Mouse (Mus musculus): Measurements from ENCODE around the gene Erich6b.

Erich6b gene

DNA sequence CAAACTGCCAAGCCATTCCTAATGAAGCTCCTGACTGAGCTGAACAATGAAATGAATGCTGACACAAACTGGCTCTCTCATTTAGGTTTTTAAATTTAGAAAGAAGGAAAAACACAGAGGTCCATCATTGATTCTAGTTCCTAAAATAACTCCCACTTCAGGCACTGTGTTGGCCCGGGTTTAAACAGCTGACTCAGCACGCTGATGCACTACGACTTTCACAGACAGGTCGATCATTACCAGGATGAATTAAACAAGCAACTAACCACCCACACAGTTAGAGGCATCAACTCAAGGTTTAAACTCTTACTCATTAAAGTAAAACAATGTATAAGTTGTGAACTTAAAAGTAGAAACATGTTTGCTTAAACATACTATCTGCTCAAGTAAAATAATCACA lies 64.6 kb downstream of the Erich6b start:
- DNase-seq (ENCODE audit: low read depth, low spot score): no peak

DNA sequence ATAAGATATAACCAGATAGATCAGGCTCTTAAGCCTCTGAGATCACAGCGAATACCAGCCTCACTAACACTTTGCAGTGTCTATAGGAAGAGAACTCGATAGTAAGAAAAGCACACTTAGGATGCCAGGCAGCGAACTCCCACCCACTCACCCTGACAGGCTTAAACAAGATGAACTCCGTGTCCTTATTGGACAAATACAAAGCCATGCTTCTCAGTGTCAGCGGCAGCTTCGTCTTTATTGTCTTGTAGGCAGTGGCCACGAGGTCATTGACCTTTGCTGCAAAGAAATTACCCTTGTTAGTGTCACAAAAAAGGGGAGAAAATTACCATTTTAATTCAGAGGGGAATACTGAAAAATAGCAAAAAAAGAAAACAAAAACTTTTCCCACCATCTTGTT lies 65.7 kb downstream of the Erich6b start:
- DNase-seq (ENCODE audit: low read depth, low spot score): no peak

DNA sequence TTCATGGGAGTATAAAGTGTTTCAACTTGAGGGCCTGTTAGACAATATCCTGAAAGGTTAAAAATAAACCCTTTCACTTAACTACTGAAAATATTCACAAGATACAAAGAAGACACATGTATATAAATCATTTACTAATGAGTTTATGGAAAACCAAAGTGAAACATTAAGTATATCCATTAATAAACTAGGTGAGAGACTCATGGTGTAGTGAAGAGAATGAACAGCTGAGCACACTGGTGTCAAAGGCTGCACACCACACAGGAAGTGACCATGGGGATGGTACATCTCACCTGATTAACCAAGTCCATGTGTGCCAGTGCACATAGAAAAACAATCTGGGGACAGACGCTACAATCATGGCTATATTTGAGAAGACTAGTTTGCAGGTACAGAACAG lies 66.9 kb downstream of the Erich6b start:
- no peak for DNase-seq (ENCODE audit: low read depth, low spot score)

DNA sequence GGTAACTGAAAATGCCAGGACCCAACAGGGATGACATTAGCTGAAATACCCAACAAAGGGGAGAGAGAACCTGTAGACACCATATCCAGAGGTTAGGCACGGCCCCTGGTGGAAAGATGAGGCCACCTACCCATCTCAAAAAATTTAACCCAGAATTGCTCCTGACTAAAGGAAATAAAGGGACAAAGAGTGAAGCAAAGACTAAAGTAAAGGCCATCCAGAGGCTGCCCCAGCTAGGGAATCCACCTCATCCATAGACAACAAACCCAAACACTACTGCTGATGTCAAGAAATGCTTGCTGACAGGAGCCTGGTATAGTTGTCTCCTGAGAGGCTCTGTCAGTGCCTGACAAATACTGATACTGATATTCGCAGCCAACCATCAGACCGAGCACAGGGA lies 69.7 kb downstream of the Erich6b start:
- DNase-seq (ENCODE audit: low read depth, low spot score): no peak

DNA sequence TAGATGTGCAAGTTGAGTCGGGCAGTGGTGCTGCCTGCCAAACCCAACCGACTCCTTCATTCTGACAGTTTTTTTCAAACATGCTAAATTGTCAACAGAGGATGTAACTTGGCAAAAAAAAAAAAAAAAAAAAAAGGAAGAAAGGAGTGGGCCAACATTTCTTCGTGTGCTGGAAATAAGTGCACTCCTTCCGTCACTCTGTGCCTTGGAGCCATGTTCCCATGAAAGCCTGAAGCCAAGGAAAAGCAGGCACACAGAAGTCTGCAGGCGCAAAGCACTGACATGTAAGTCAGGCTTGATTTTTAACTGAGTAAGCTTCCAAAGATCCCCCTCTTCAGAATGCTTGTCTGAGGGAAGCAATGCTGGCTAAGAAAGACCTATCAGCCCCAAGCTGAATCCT lies 70.6 kb downstream of the Erich6b start:
- DNase-seq (ENCODE audit: low read depth, low spot score): no peak

DNA sequence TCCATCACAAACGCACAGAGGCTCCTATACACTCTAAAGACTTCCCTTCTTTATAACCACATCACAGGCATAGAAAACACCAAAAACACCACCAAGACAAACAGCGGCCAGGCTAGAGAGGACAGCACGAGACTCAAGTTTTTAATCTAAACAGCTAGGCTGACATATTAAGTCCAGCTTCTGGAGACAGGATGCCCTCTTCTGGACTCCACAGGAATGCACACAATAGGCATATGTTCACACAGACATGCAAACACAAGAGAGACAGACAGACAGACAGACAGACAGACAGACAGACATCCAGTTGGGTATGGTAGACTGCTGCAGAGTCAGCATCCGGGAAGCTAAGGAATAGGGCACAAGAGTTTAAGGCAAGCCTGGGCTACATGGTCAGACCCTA lies 71.6 kb downstream of the Erich6b start:
- no peak for DNase-seq (ENCODE audit: low read depth, low spot score)

DNA sequence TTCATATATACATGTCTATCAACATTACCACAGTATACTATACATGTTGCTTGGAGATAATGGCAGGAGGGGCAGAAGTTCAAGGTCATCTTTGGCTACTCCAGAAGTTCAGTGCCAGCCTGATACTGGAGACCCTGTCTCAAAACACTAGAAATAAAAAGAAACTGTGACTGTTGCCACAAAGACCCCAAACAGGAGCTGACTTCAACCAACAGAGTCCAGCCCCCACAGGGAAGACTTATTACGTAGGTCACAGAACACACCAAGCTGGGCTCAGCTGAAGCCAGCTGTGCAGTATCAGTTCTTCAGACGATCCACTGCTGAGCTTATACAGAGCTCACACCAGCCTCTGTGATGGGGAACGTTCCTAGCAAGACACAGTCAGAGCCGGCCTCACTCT lies 74.4 kb downstream of the Erich6b start:
- no peak for DNase-seq (ENCODE audit: low read depth, low spot score)

All from R1 (cell line).